Mouse (Mus musculus) heart, adult 2 months (tissue): ENCODE data around the gene Itga9.

Experiments used
- CTCF ChIP-seq: fragments of 200-600 bp; IDR thresholded peaks from 2 replicates; pipeline ENCODE4 v1.8.1; 2022; ENCODE audit warnings: antibody characterized with exemption, mild to moderate bottlenecking, moderate library complexity
- EP300 ChIP-seq: fragments of 200-500 bp; IDR thresholded peaks from 2 replicates; pipeline ENCODE4 v1.6.1; 2011; ENCODE audit warnings: low read depth, low read length, control low read depth; ENCODE audit not compliant: insufficient read depth
- POLR2A ChIP-seq: fragments of 200-500 bp; IDR thresholded peaks from 2 replicates; pipeline ENCODE4 v1.6.1; 2011; ENCODE audit warnings: mild to moderate bottlenecking, low read depth, low read length, control low read depth; ENCODE audit not compliant: insufficient read depth

DNA sequence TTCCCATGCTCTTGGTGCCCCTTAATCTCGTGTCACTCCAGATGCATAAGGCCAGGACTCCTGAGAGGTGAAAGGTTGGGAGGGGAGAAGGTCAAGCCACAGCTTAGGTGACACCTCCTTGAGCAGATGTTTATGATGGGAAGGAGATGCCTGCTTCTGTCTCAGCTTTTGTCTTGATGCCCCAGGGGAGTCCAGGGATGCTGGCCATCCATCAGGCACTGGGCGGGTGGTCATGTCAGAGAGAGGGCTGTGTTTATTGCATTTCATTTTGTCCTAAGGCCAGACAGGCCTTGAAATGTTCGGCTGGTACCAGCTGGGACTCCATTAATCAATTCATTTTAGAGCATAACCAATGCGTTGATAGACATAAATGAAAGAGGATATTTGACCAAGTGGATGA is 81.8 kb downstream of the Itga9 start:
- no peak for TF ChIP-seq CTCF
- no peak for TF ChIP-seq POLR2A
- TF ChIP-seq EP300, result no peak
